Mouse (Mus musculus): Measurements from ENCODE around the gene Ntmt1. TPM values are rescaled to one million over a fixed set of nuclear protein-coding genes. Genes with fewer than 3 reads are reported as not detected.

The Ntmt1 gene
- polyA plus RNA-seq, 1 experiment from 2014 or later, result 80.0 TPM

GRCm38 (mm10) chr2:30827749-30828475 is 20.3 kb downstream of the Ntmt1 start:
- ATAC-seq (ENCODE audit: insufficient read depth, low FRiP score), result peak; percentile 89; the same call in 1 of the 2 replicates
- under 1% methylated on average over 63 of the region's 63 CpGs for WGBS
- H3K36me3 ChIP-seq (ENCODE audit: control insufficient read depth, insufficient read depth, low read length), result peaks cover 19% of the 10 kb centered on the region

GRCm38 (mm10) chr2:30829315-30829714 is 21.7 kb downstream of the Ntmt1 start:
- Histone ChIP-seq H3K4me1 (ENCODE audit: control insufficient read depth, insufficient read depth, low read length) (peaks cover 12% of the 10 kb centered on the region), H3K9ac (ENCODE audit: low read length) (no peak overlapping the region), H3K4me2 (ENCODE audit: low read depth, low read length) (no peak overlapping the region), H3K36me3 (ENCODE audit: control insufficient read depth, insufficient read depth, low read length) (0 out of 2 replicates have a peak, but pooled peaks cover 6% of the 10 kb centered on the region), H3K4me3 (replicated peaks; ENCODE audit: low read length) (no peak overlapping the region), H3K27ac (ENCODE audit: low read length) (no peak overlapping the region), H3K27me3 (ENCODE audit: control insufficient read depth, insufficient read depth, low read length) (no peaks in the 10 kb centered on the region), H3K9me3 (replicated peaks; ENCODE audit: control insufficient read depth, low read length) (no peaks in the 10 kb centered on the region)
- no peak for ATAC-seq (ENCODE audit: insufficient read depth, low FRiP score)
- WGBS, result 49% methylated on average over 5 of the region's 5 CpGs

More at GRCm38 (mm10) chr2:30827749-30828475, 20.3 kb downstream of the Ntmt1 start:
- Histone ChIP-seq H3K27me3 (ENCODE audit: control insufficient read depth, insufficient read depth, low read length) (no peaks in the 10 kb centered on the region), H3K9me3 (replicated peaks; ENCODE audit: control insufficient read depth, low read length) (no peaks in the 10 kb centered on the region), H3K27ac (ENCODE audit: low read length) (peak overlapping the region; percentile 71), H3K4me1 (ENCODE audit: control insufficient read depth, insufficient read depth, low read length) (peaks cover 20% of the 10 kb centered on the region), H3K9ac (ENCODE audit: low read length) (peak overlapping the region; percentile 89), H3K4me3 (replicated peaks; ENCODE audit: low read length) (peak overlapping the region; percentile 98), H3K4me2 (ENCODE audit: low read depth, low read length) (peak overlapping the region; percentile 94)

- 37% methylated on average over 4 of the region's 4 CpGs for WGBS
- no peak within 1 kb of the TSS for H3K27ac ChIP-seq (ENCODE audit: low read length)
These were observed 22.7 kb downstream of the Ntmt1 start, which contains the start of gene Asb6 for GRCm38 (mm10) chr2:30830283-30830795. Asb6 (minus strand) TSS chr2:30830333.

GRCm38 (mm10) chr2:30833644-30834043 is 26.0 kb downstream of the Ntmt1 start:
- WGBS, result 44% methylated on average over 5 of the region's 5 CpGs
- no peak overlapping the region for H3K27ac ChIP-seq (ENCODE audit: low read length)
- no peaks in the 10 kb centered on the region for H3K27me3 ChIP-seq (ENCODE audit: control insufficient read depth, insufficient read depth, low read length)
- no peaks in the 10 kb centered on the region for H3K9me3 ChIP-seq (replicated peaks; ENCODE audit: control insufficient read depth, low read length)
- H3K9ac ChIP-seq (ENCODE audit: low read length), result no peak overlapping the region
- H3K4me2 ChIP-seq (ENCODE audit: low read depth, low read length), result no peak overlapping the region
- H3K36me3 ChIP-seq (ENCODE audit: control insufficient read depth, insufficient read depth, low read length), result no peaks in the 10 kb centered on the region
- H3K4me3 ChIP-seq (replicated peaks; ENCODE audit: low read length), result no peak overlapping the region
- ATAC-seq (ENCODE audit: insufficient read depth, low FRiP score), result no peak
- H3K4me1 ChIP-seq (ENCODE audit: control insufficient read depth, insufficient read depth, low read length), result peaks cover 7% of the 10 kb centered on the region; the same call in 1 of the 2 replicates

More at GRCm38 (mm10) chr2:30830283-30830795, 22.7 kb downstream of the Ntmt1 start, which contains the start of gene Asb6:
- Histone ChIP-seq H3K27me3 (ENCODE audit: control insufficient read depth, insufficient read depth, low read length) (no peaks in the 10 kb centered on the region), H3K4me3 (replicated peaks; ENCODE audit: low read length) (no peak within 1 kb of the TSS), H3K9ac (ENCODE audit: low read length) (no peak within 1 kb of the TSS), H3K9me3 (replicated peaks; ENCODE audit: control insufficient read depth, low read length) (no peaks in the 10 kb centered on the region), H3K36me3 (ENCODE audit: control insufficient read depth, insufficient read depth, low read length) (no peaks in the 10 kb centered on the region), H3K4me1 (ENCODE audit: control insufficient read depth, insufficient read depth, low read length) (peaks cover 12% of the 10 kb centered on the region), H3K4me2 (ENCODE audit: low read depth, low read length) (no peak within 1 kb of the TSS)
- no peak for ATAC-seq (ENCODE audit: insufficient read depth, low FRiP score)

- Histone ChIP-seq H3K9ac (ENCODE audit: low read length) (no peak within 1 kb of the TSS), H3K4me3 (replicated peaks; ENCODE audit: low read length) (no peak within 1 kb of the TSS), H3K4me1 (ENCODE audit: control insufficient read depth, insufficient read depth, low read length) (peaks cover 7% of the 10 kb centered on the region; the same call in 1 of the 2 replicates), H3K4me2 (ENCODE audit: low read depth, low read length) (no peak within 1 kb of the TSS), H3K27me3 (ENCODE audit: control insufficient read depth, insufficient read depth, low read length) (no peaks in the 10 kb centered on the region), H3K9me3 (replicated peaks; ENCODE audit: control insufficient read depth, low read length) (no peaks in the 10 kb centered on the region), H3K27ac (ENCODE audit: low read length) (no peak within 1 kb of the TSS), H3K36me3 (ENCODE audit: control insufficient read depth, insufficient read depth, low read length) (no peaks in the 10 kb centered on the region)
- no peak for ATAC-seq (ENCODE audit: insufficient read depth, low FRiP score)
- 58% methylated on average over 9 of the region's 10 CpGs for WGBS
These were observed 26.9 kb downstream of the Ntmt1 start, which contains the start of gene Prrx2 for GRCm38 (mm10) chr2:30834373-30835022. Prrx2 (plus strand) TSS chr2:30834972.

GRCm38 (mm10) chr2:30836238-30836990 is 28.8 kb downstream of the Ntmt1 start:
- no peak overlapping the region for H3K27ac ChIP-seq (ENCODE audit: low read length)
- H3K36me3 ChIP-seq (ENCODE audit: control insufficient read depth, insufficient read depth, low read length), result no peaks in the 10 kb centered on the region
- no peaks in the 10 kb centered on the region for H3K27me3 ChIP-seq (ENCODE audit: control insufficient read depth, insufficient read depth, low read length)
- H3K9ac ChIP-seq (ENCODE audit: low read length), result peak overlapping the region; percentile 12; the same call in 1 of the 2 replicates
- H3K4me1 ChIP-seq (ENCODE audit: control insufficient read depth, insufficient read depth, low read length), result peaks cover 7% of the 10 kb centered on the region; the same call in 1 of the 2 replicates
- ATAC-seq (ENCODE audit: insufficient read depth, low FRiP score), result no peak
- no peak overlapping the region for H3K4me2 ChIP-seq (ENCODE audit: low read depth, low read length)
- H3K9me3 ChIP-seq (replicated peaks; ENCODE audit: control insufficient read depth, low read length), result no peaks in the 10 kb centered on the region
- WGBS, result 18% methylated on average over 21 of the region's 21 CpGs
- H3K4me3 ChIP-seq (replicated peaks; ENCODE audit: low read length), result no peak overlapping the region

GRCm38 (mm10) chr2:30842615-30843014 is 35.0 kb downstream of the Ntmt1 start:
- Histone ChIP-seq H3K27ac (ENCODE audit: low read length) (no peak overlapping the region), H3K4me2 (ENCODE audit: low read depth, low read length) (no peak overlapping the region), H3K9me3 (replicated peaks; ENCODE audit: control insufficient read depth, low read length) (no peaks in the 10 kb centered on the region), H3K9ac (ENCODE audit: low read length) (no peak overlapping the region), H3K4me3 (replicated peaks; ENCODE audit: low read length) (no peak overlapping the region), H3K36me3 (ENCODE audit: control insufficient read depth, insufficient read depth, low read length) (no peaks in the 10 kb centered on the region), H3K4me1 (ENCODE audit: control insufficient read depth, insufficient read depth, low read length) (no peaks in the 10 kb centered on the region), H3K27me3 (ENCODE audit: control insufficient read depth, insufficient read depth, low read length) (peaks cover 14% of the 10 kb centered on the region)
- WGBS, result 36% methylated on average over 10 of the region's 10 CpGs
- ATAC-seq (ENCODE audit: insufficient read depth, low FRiP score), result no peak

GRCm38 (mm10) chr2:30845152-30846070 is 37.8 kb downstream of the Ntmt1 start:
- Histone ChIP-seq H3K9ac (ENCODE audit: low read length) (peak overlapping the region; percentile 77), H3K36me3 (ENCODE audit: control insufficient read depth, insufficient read depth, low read length) (no peaks in the 10 kb centered on the region), H3K4me2 (ENCODE audit: low read depth, low read length) (peak overlapping the region; percentile 87), H3K27me3 (ENCODE audit: control insufficient read depth, insufficient read depth, low read length) (peaks cover 14% of the 10 kb centered on the region), H3K4me1 (ENCODE audit: control insufficient read depth, insufficient read depth, low read length) (no peaks in the 10 kb centered on the region), H3K27ac (ENCODE audit: low read length) (no peak overlapping the region), H3K9me3 (replicated peaks; ENCODE audit: control insufficient read depth, low read length) (no peaks in the 10 kb centered on the region), H3K4me3 (replicated peaks; ENCODE audit: low read length) (peak overlapping the region; percentile 56)
- WGBS, result 1% methylated on average over 80 of the region's 80 CpGs
- no peak; the same call in 1 of the 2 replicates for ATAC-seq (ENCODE audit: insufficient read depth, low FRiP score)
